Mouse (Mus musculus): ENCODE results near the gene A930033H14Rik. TPM values are rescaled to one million over a fixed set of nuclear protein-coding genes. Genes with fewer than 3 reads are reported as not detected.
A peak's percentile ranks its signal among the peaks of the same experiment; 100 is the strongest.

A930033H14Rik gene
- polyA plus RNA-seq, 1 experiment from 2014 or later = 1.9 TPM

- H3K9me3 ChIP-seq (replicated peaks; ENCODE audit: control insufficient read depth, low read length) = no peaks in the 10 kb centered on the region
- no peaks in the 10 kb centered on the region for H3K4me1 ChIP-seq (ENCODE audit: control insufficient read depth, insufficient read depth, low read length)
- 0% methylated on average over 21 of the region's 21 CpGs for WGBS
- H3K27me3 ChIP-seq (ENCODE audit: control insufficient read depth, insufficient read depth, low read length) = no peaks in the 10 kb centered on the region
- peak overlapping the region; percentile 95 for H3K27ac ChIP-seq (replicated peaks; ENCODE audit: low read depth, low read length)
- DNase-seq (ENCODE audit: low spot score) = peak; percentile 55
- peak overlapping the region; percentile 82 for H3K4me3 ChIP-seq (ENCODE audit: low read depth, low read length)
- peak; percentile 45 for ATAC-seq (replicated peaks; ENCODE audit: insufficient number of reproducible peaks, low FRiP score, low TSS enrichment, low read depth)
- H3K4me2 ChIP-seq (ENCODE audit: low read depth, low read length) = peak overlapping the region; percentile 91
- H3K36me3 ChIP-seq (replicated peaks; ENCODE audit: control insufficient read depth, insufficient read depth, low read depth, low read length) = no peaks in the 10 kb centered on the region
- H3K9ac ChIP-seq (replicated peaks; ENCODE audit: low read length) = peak overlapping the region; percentile 96
These were observed 566 bp upstream of the A930033H14Rik start for GRCm38 (mm10) chr10:69213451-69213877.

- Histone ChIP-seq H3K27ac (replicated peaks; ENCODE audit: low read depth, low read length) (peak overlapping the region; percentile 95), H3K9ac (replicated peaks; ENCODE audit: low read length) (peak overlapping the region; percentile 96), H3K27me3 (ENCODE audit: control insufficient read depth, insufficient read depth, low read length) (no peaks in the 10 kb centered on the region), H3K36me3 (replicated peaks; ENCODE audit: control insufficient read depth, insufficient read depth, low read depth, low read length) (no peaks in the 10 kb centered on the region), H3K4me2 (ENCODE audit: low read depth, low read length) (peak overlapping the region; percentile 91), H3K4me1 (ENCODE audit: control insufficient read depth, insufficient read depth, low read length) (no peaks in the 10 kb centered on the region), H3K4me3 (ENCODE audit: low read depth, low read length) (peak overlapping the region; percentile 82), H3K9me3 (replicated peaks; ENCODE audit: control insufficient read depth, low read length) (no peaks in the 10 kb centered on the region)
- ATAC-seq (replicated peaks; ENCODE audit: insufficient number of reproducible peaks, low FRiP score, low TSS enrichment, low read depth) (no peak), DNase-seq (ENCODE audit: low spot score) (peak; percentile 57)
- WGBS = 4% methylated on average over 14 of the region's 14 CpGs
These were observed 922 bp downstream of the A930033H14Rik start for GRCm38 (mm10) chr10:69211976-69212375.

GRCm38 (mm10) chr10:69211560-69211959 lies 1.3 kb downstream of the A930033H14Rik start:
- DNase-seq (ENCODE audit: low spot score) (peak; percentile 21), ATAC-seq (replicated peaks; ENCODE audit: insufficient number of reproducible peaks, low FRiP score, low TSS enrichment, low read depth) (no peak)
- H3K4me3 ChIP-seq (ENCODE audit: low read depth, low read length) = peak overlapping the region; percentile 82
- no peaks in the 10 kb centered on the region for H3K4me1 ChIP-seq (ENCODE audit: control insufficient read depth, insufficient read depth, low read length)
- no peaks in the 10 kb centered on the region for H3K9me3 ChIP-seq (replicated peaks; ENCODE audit: control insufficient read depth, low read length)
- H3K27ac ChIP-seq (replicated peaks; ENCODE audit: low read depth, low read length) = peak overlapping the region; percentile 95; the same call in 1 of the 2 replicates
- H3K4me2 ChIP-seq (ENCODE audit: low read depth, low read length) = peak overlapping the region; percentile 91
- no peaks in the 10 kb centered on the region for H3K36me3 ChIP-seq (replicated peaks; ENCODE audit: control insufficient read depth, insufficient read depth, low read depth, low read length)
- peak overlapping the region; percentile 96 for H3K9ac ChIP-seq (replicated peaks; ENCODE audit: low read length)
- WGBS = 54% methylated on average over 8 of the region's 8 CpGs
- no peaks in the 10 kb centered on the region for H3K27me3 ChIP-seq (ENCODE audit: control insufficient read depth, insufficient read depth, low read length)

GRCm38 (mm10) chr10:69210659-69211058 lies 2.2 kb downstream of the A930033H14Rik start:
- DNase-seq (ENCODE audit: low spot score) (no peak), ATAC-seq (replicated peaks; ENCODE audit: insufficient number of reproducible peaks, low FRiP score, low TSS enrichment, low read depth) (no peak)
- Histone ChIP-seq H3K27me3 (ENCODE audit: control insufficient read depth, insufficient read depth, low read length) (no peaks in the 10 kb centered on the region), H3K4me1 (ENCODE audit: control insufficient read depth, insufficient read depth, low read length) (no peaks in the 10 kb centered on the region), H3K4me2 (ENCODE audit: low read depth, low read length) (no peak overlapping the region), H3K36me3 (replicated peaks; ENCODE audit: control insufficient read depth, insufficient read depth, low read depth, low read length) (no peaks in the 10 kb centered on the region), H3K4me3 (ENCODE audit: low read depth, low read length) (no peak overlapping the region), H3K27ac (replicated peaks; ENCODE audit: low read depth, low read length) (no peak overlapping the region), H3K9ac (replicated peaks; ENCODE audit: low read length) (no peak overlapping the region), H3K9me3 (replicated peaks; ENCODE audit: control insufficient read depth, low read length) (no peaks in the 10 kb centered on the region)
- WGBS = 64% methylated on average over 5 of the region's 5 CpGs

GRCm38 (mm10) chr10:69210006-69210405 lies 2.9 kb downstream of the A930033H14Rik start:
- H3K4me2 ChIP-seq (ENCODE audit: low read depth, low read length) = no peak overlapping the region
- H3K4me3 ChIP-seq (ENCODE audit: low read depth, low read length) = no peak overlapping the region
- no peak overlapping the region for H3K27ac ChIP-seq (replicated peaks; ENCODE audit: low read depth, low read length)
- H3K9ac ChIP-seq (replicated peaks; ENCODE audit: low read length) = no peak overlapping the region
- no peaks in the 10 kb centered on the region for H3K27me3 ChIP-seq (ENCODE audit: control insufficient read depth, insufficient read depth, low read length)
- no peaks in the 10 kb centered on the region for H3K4me1 ChIP-seq (ENCODE audit: control insufficient read depth, insufficient read depth, low read length)
- DNase-seq (ENCODE audit: low spot score) (no peak), ATAC-seq (replicated peaks; ENCODE audit: insufficient number of reproducible peaks, low FRiP score, low TSS enrichment, low read depth) (no peak)
- H3K36me3 ChIP-seq (replicated peaks; ENCODE audit: control insufficient read depth, insufficient read depth, low read depth, low read length) = no peaks in the 10 kb centered on the region
- no peaks in the 10 kb centered on the region for H3K9me3 ChIP-seq (replicated peaks; ENCODE audit: control insufficient read depth, low read length)
- WGBS = 93% methylated on average over 10 of the region's 10 CpGs

DNA sequence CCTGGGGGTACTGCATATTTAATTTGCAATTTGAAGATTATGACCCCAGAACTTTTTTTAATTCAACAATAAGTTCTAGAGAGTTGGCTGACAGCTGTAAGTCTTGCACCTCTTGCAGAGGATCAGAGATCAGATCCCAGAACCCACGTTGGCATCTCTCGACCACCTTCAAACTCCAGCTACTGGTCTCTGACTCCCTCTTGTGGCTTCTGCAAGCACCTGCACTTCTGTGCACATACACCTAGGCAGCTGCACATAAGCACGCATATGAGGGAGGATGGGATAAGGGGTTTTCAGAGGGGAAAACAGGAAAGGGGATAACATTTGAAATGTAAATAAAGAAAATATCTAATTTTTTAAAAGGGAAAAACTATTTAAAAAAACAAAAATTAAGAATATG lies 4.2 kb downstream of the A930033H14Rik start:
- no peak for ATAC-seq (replicated peaks; ENCODE audit: insufficient number of reproducible peaks, low FRiP score, low TSS enrichment, low read depth)
- H3K27me3 ChIP-seq (ENCODE audit: control insufficient read depth, insufficient read depth, low read length) = no peaks in the 10 kb centered on the region
- no peaks in the 10 kb centered on the region for H3K36me3 ChIP-seq (replicated peaks; ENCODE audit: control insufficient read depth, insufficient read depth, low read depth, low read length)
- H3K27ac ChIP-seq (replicated peaks; ENCODE audit: low read depth, low read length) = no peak overlapping the region
- WGBS = 88% methylated on average over 3 of the region's 3 CpGs
- H3K9me3 ChIP-seq (replicated peaks; ENCODE audit: control insufficient read depth, low read length) = no peaks in the 10 kb centered on the region
- no peak overlapping the region for H3K9ac ChIP-seq (replicated peaks; ENCODE audit: low read length)
- no peak for DNase-seq (ENCODE audit: low spot score)
- H3K4me3 ChIP-seq (ENCODE audit: low read depth, low read length) = no peak overlapping the region
- H3K4me1 ChIP-seq (ENCODE audit: control insufficient read depth, insufficient read depth, low read length) = no peaks in the 10 kb centered on the region
- H3K4me2 ChIP-seq (ENCODE audit: low read depth, low read length) = no peak overlapping the region

- Histone ChIP-seq H3K27me3 (ENCODE audit: control insufficient read depth, insufficient read depth, low read length) (no peaks in the 10 kb centered on the region), H3K4me2 (ENCODE audit: low read depth, low read length) (no peak overlapping the region), H3K36me3 (replicated peaks; ENCODE audit: control insufficient read depth, insufficient read depth, low read depth, low read length) (no peaks in the 10 kb centered on the region), H3K9ac (replicated peaks; ENCODE audit: low read length) (no peak overlapping the region), H3K4me1 (ENCODE audit: control insufficient read depth, insufficient read depth, low read length) (no peaks in the 10 kb centered on the region), H3K9me3 (replicated peaks; ENCODE audit: control insufficient read depth, low read length) (no peaks in the 10 kb centered on the region), H3K27ac (replicated peaks; ENCODE audit: low read depth, low read length) (no peak overlapping the region), H3K4me3 (ENCODE audit: low read depth, low read length) (no peak overlapping the region)
- WGBS = 92% methylated on average over 15 of the region's 15 CpGs
- DNase-seq (ENCODE audit: low spot score) (no peak), ATAC-seq (replicated peaks; ENCODE audit: insufficient number of reproducible peaks, low FRiP score, low TSS enrichment, low read depth) (no peak)
These were observed 4.8 kb downstream of the A930033H14Rik start for GRCm38 (mm10) chr10:69207981-69208630.

- WGBS = 86% methylated on average over 7 of the region's 7 CpGs
- Histone ChIP-seq H3K36me3 (replicated peaks; ENCODE audit: control insufficient read depth, insufficient read depth, low read depth, low read length) (no peaks in the 10 kb centered on the region), H3K27me3 (ENCODE audit: control insufficient read depth, insufficient read depth, low read length) (no peaks in the 10 kb centered on the region)
These were observed 5.4 kb downstream of the A930033H14Rik start for GRCm38 (mm10) chr10:69207481-69207880.

More at GRCm38 (mm10) chr10:69207481-69207880, 5.4 kb downstream of the A930033H14Rik start:
- Histone ChIP-seq H3K4me3 (ENCODE audit: low read depth, low read length) (no peak overlapping the region), H3K9ac (replicated peaks; ENCODE audit: low read length) (no peak overlapping the region), H3K9me3 (replicated peaks; ENCODE audit: control insufficient read depth, low read length) (no peaks in the 10 kb centered on the region), H3K4me1 (ENCODE audit: control insufficient read depth, insufficient read depth, low read length) (no peaks in the 10 kb centered on the region), H3K4me2 (ENCODE audit: low read depth, low read length) (no peak overlapping the region), H3K27ac (replicated peaks; ENCODE audit: low read depth, low read length) (no peak overlapping the region)
- ATAC-seq (replicated peaks; ENCODE audit: insufficient number of reproducible peaks, low FRiP score, low TSS enrichment, low read depth) (no peak), DNase-seq (ENCODE audit: low spot score) (no peak)

Measured in embryonic facial prominence, embryonic 11.5 days (tissue).